ENCODE assay signal across 9 mouse cellular contexts in genomic region chr15:83664722-83665121, GRCm38 (mm10).
A peak's percentile ranks its signal among the peaks of the same experiment; 100 is the strongest.
DNase-seq lines count a peak whose midpoint lies in the region; ATAC-seq lines count a peak whose summit lies in the region.
"Had no signal": no experiment of that assay in that cellular context is flagged by ENCODE, and none has a peak within 500 bp of the region (broad histone marks: within the 10 kb centered on the region; RNA-seq: fewer than 3 reads in every experiment).

No protein-coding gene starts in this region.

- H3K9ac ChIP-seq in midbrain, embryonic 12.5 days (replicated peaks): no peak overlapping the region
- H3K9ac ChIP-seq: neural tube, embryonic 13.5 days had no signal

- DNase-seq in CD4-positive, CD25-positive, alpha-beta regulatory T cell, adult 2 months (ENCODE audit: low read depth, low spot score): peak; percentile 12
- DNase-seq in adrenal gland, postnatal 10 days: peak; percentile 76
- peak; percentile 51 for DNase-seq in embryo, embryonic 9.5 days (ENCODE audit: extremely low spot score)
- peak; percentile 66 to 69 for DNase-seq in heart, postnatal 36 days
- peak; percentile 12 for DNase-seq in left cerebral cortex, adult 11 months (ENCODE audit: low spot score)
- peak; percentile 37 for DNase-seq in urinary bladder, adult 2 months (ENCODE audit: low spot score)

- no peak overlapping the region for H3K27ac ChIP-seq in midbrain, embryonic 12.5 days (replicated peaks)
- H3K27ac ChIP-seq: neural tube, embryonic 13.5 days had no signal

- no peak overlapping the region for H3K4me2 ChIP-seq in midbrain, embryonic 12.5 days (replicated peaks)
- H3K4me2 ChIP-seq: neural tube, embryonic 13.5 days had no signal

- no peaks in the 10 kb centered on the region for H3K9me3 ChIP-seq in midbrain, embryonic 12.5 days
- H3K9me3 ChIP-seq: neural tube, embryonic 13.5 days had no signal

- peaks cover 61% of the 10 kb centered on the region for H3K27me3 ChIP-seq in midbrain, embryonic 12.5 days

- ATAC-seq in CD4-positive, CD25-positive, alpha-beta regulatory T cell, adult 4 months: no peak
- ATAC-seq in midbrain, embryonic 12.5 days (ENCODE audit: low FRiP score, low read depth): peak; percentile 49; the same call in 1 of the 2 replicates

- WGBS in midbrain, embryonic 12.5 days: 57% methylated on average over 5 of the region's 5 CpGs

- H3K4me3 ChIP-seq in midbrain, embryonic 12.5 days: no peak overlapping the region
- H3K4me3 ChIP-seq: neural tube, embryonic 13.5 days had no signal

- peaks cover 25% of the 10 kb centered on the region for H3K4me1 ChIP-seq in midbrain, embryonic 12.5 days

- intact Hi-C loops in heart, postnatal 36 days (cut with DNase I): loop anchor here (1.0 to 5.0 kb wide), 3 partner anchors 63 to 388 kb away; no protein-coding TSS in a partner anchor

- no peaks in the 10 kb centered on the region for H3K36me3 ChIP-seq in midbrain, embryonic 12.5 days
- H3K36me3 ChIP-seq: neural tube, embryonic 13.5 days had no signal

Comparison
In these comparisons a context has a peak if more than half of its experiments do, and no peak if none do; other contexts are left out.
1. DNase-seq: peak in every context shown above with its lines; median percentile 76 in adrenal gland, postnatal 10 days; 68 in heart, postnatal 36 days; 51 in embryo, embryonic 9.5 days; 37 in urinary bladder, adult 2 months; 12 in CD4-positive, CD25-positive, alpha-beta regulatory T cell, adult 2 months; 12 in left cerebral cortex, adult 11 months.